Mouse (Mus musculus): Measurements from ENCODE around the gene Cpxm1. TPM values are rescaled to one million over a fixed set of nuclear protein-coding genes. Genes with fewer than 3 reads are reported as not detected.
"Not testable (repeated sequence)": the region's sequence is repeated elsewhere in the genome, so short reads cannot be mapped to it uniquely, and the experiment has no call there.

Cpxm1 gene
- total RNA-seq, 2 experiments from 2014 or later = 15.8 to 16.8 TPM

GRCm38 (mm10) chr2:130404939-130405338 is 7.6 kb upstream of the Cpxm1 start, which contains the start of the genes Gm28372 and 1700020A23Rik:
Gene Gm28372 (plus strand): TSS chr2:130405239.
Gene 1700020A23Rik (plus strand): TSS chr2:130405259.
- DNase-seq = no peak

- DNase-seq = no peak
Measured at GRCm38 (mm10) chr2:130401891-130402290, 4.5 kb upstream of the Cpxm1 start.

- no peak for DNase-seq
Measured at GRCm38 (mm10) chr2:130400046-130400445, 2.7 kb upstream of the Cpxm1 start.

- peak; percentile 30 for DNase-seq
Measured at GRCm38 (mm10) chr2:130398091-130398490, 717 bp upstream of the Cpxm1 start.

- DNase-seq = no peak
Measured at GRCm38 (mm10) chr2:130395696-130396095, 1.7 kb downstream of the Cpxm1 start.

GRCm38 (mm10) chr2:130392836-130393235 is 4.5 kb downstream of the Cpxm1 start:
- DNase-seq = no peak

GRCm38 (mm10) chr2:130390993-130391625 is 6.3 kb downstream of the Cpxm1 start:
- no peak for DNase-seq

GRCm38 (mm10) chr2:130388796-130389195 is 8.6 kb downstream of the Cpxm1 start:
- DNase-seq = no peak

GRCm38 (mm10) chr2:130386212-130386611 is 11.2 kb downstream of the Cpxm1 start:
- no peak for DNase-seq

- DNase-seq = no peak
Measured at GRCm38 (mm10) chr2:130383895-130384294, 13.5 kb downstream of the Cpxm1 start.

GRCm38 (mm10) chr2:130383205-130383604 is 14.2 kb downstream of the Cpxm1 start:
- no peak for DNase-seq

- DNase-seq = no peak
Measured at GRCm38 (mm10) chr2:130374951-130375350, 22.4 kb downstream of the Cpxm1 start.

- not testable (repeated sequence) for DNase-seq
Measured at GRCm38 (mm10) chr2:130373026-130373425, 24.3 kb downstream of the Cpxm1 start.

GRCm38 (mm10) chr2:130367386-130367785 is 30.0 kb downstream of the Cpxm1 start:
- DNase-seq = no peak

- DNase-seq = no peak
Measured at GRCm38 (mm10) chr2:130365211-130366094, 31.9 kb downstream of the Cpxm1 start.

GRCm38 (mm10) chr2:130362511-130363026 is 34.8 kb downstream of the Cpxm1 start:
- DNase-seq = peak; percentile 84

- no peak for DNase-seq
Measured at GRCm38 (mm10) chr2:130358852-130359251, 38.5 kb downstream of the Cpxm1 start.

GRCm38 (mm10) chr2:130357551-130357950 is 39.8 kb downstream of the Cpxm1 start:
- no peak for DNase-seq

- no peak for DNase-seq
Measured at GRCm38 (mm10) chr2:130353889-130354288, 43.5 kb downstream of the Cpxm1 start.

- DNase-seq = no peak
Measured at GRCm38 (mm10) chr2:130353411-130353810, 44.0 kb downstream of the Cpxm1 start.

- DNase-seq = no peak
Measured at GRCm38 (mm10) chr2:130351758-130352339, 45.5 kb downstream of the Cpxm1 start.

GRCm38 (mm10) chr2:130350376-130350775 is 47.0 kb downstream of the Cpxm1 start:
- DNase-seq = no peak

GRCm38 (mm10) chr2:130341220-130341580 is 56.2 kb downstream of the Cpxm1 start:
- no peak for DNase-seq
